Mouse (Mus musculus) lung, embryonic 14.5 days (tissue): ENCODE data around the gene Sdhd. TPM values are rescaled to one million over a fixed set of nuclear protein-coding genes. Genes with fewer than 3 reads are reported as not detected.

ENCODE experiments used
- ATAC-seq: fragments of 200-750 bp; cut with Nextera tagmentation; 2 replicates; pipeline ENCODE4 v1.8.0; 2017; ENCODE audit warnings: mild to moderate bottlenecking, moderate TSS enrichment, moderate library complexity; ENCODE audit not compliant: insufficient read depth
- DNase-seq: peaks from one replicate; pipeline ENCODE4 v3.0.0-alpha.2; 2015
- H3K27ac ChIP-seq: fragments of 300-500 bp; sonication (generic); 2 replicates; pipeline ENCODE4 v1.5.1; 2014; ENCODE audit warnings: low read depth, mild to moderate bottlenecking, moderate library complexity
- H3K27me3 ChIP-seq: fragments of 300-500 bp; sonication (generic); 2 replicates; pipeline ENCODE4 v1.6.1; 2014; ENCODE audit warnings: low read length, control low read depth; ENCODE audit not compliant: insufficient read depth
- H3K36me3 ChIP-seq: fragments of 300-500 bp; sonication (generic); 2 replicates; pipeline ENCODE4 v1.6.1; 2014; ENCODE audit warnings: control low read depth; ENCODE audit not compliant: insufficient read depth
- H3K4me1 ChIP-seq: fragments of 300-500 bp; sonication (generic); 2 replicates; pipeline ENCODE4 v1.6.1; 2014; ENCODE audit warnings: antibody characterized with exemption, control low read depth; ENCODE audit not compliant: insufficient read depth
- H3K4me2 ChIP-seq: fragments of 300-500 bp; sonication (generic); 2 replicates; pipeline ENCODE4 v1.6.1; 2014; ENCODE audit warnings: mild to moderate bottlenecking
- H3K4me3 ChIP-seq: fragments of 300-500 bp; sonication (generic); 2 replicates; pipeline ENCODE4 v1.5.1; 2014; ENCODE audit warnings: low read depth, low read length
- H3K9ac ChIP-seq: fragments of 300-500 bp; sonication (generic); 2 replicates; pipeline ENCODE4 v1.6.1; 2014
- H3K9me3 ChIP-seq: fragments of 300-500 bp; sonication (generic); 2 replicates; pipeline ENCODE4 v1.6.1; 2016; ENCODE audit warnings: low read depth, low read length, control low read depth
- CTCF ChIP-seq: IDR thresholded peaks from 2 replicates; pipeline ENCODE4 v1.5.1; 2016; ENCODE audit warnings: antibody characterized with exemption, low read depth
- whole genome bisulfite sequencing: fragments of 180-500 bp; shearing (Covaris S2); extraction: QIAGEN DNeasy Blood & Tissue Kit; methylation state at CpG from one replicate; pipeline ENCODE4 v1.1.7; 2014; 5-methylcytosine and 5-hydroxymethylcytosine counted together
- polyA plus RNA-seq: library from polyadenylated mRNA; unstranded; fragments of >200 nt; fragmentation: Nextera tagmentation; extraction: Ambion mirVana; gene quantifications from 2 replicates; pipeline ENCODE4 v1.2.1, GENCODE M21; 2014

Sdhd gene
- polyA plus RNA-seq, 1 experiment from 2014 or later, result 288 TPM

- Histone ChIP-seq H3K9ac (no peak overlapping the region), H3K27ac (no peak overlapping the region), H3K4me2 (peak overlapping the region; percentile 81), H3K36me3 (peaks cover 25% of the 10 kb centered on the region), H3K4me3 (peak overlapping the region; percentile 96), H3K9me3 (no peaks in the 10 kb centered on the region), H3K4me1 (no peaks in the 10 kb centered on the region), H3K27me3 (no peaks in the 10 kb centered on the region)
- DNase-seq, result no peak
- WGBS, result 61% methylated on average over 9 of the region's 9 CpGs
- no peak for ATAC-seq
- TF ChIP-seq CTCF, result no peak
Observed at GRCm38 (mm10) chr9:50617794-50618330, 14.2 kb upstream of the Sdhd start.

GRCm38 (mm10) chr9:50616766-50617603 is 13.4 kb upstream of the Sdhd start, which contains the start of the genes Pih1d2 and Nkapd1:
Pih1d2 (plus strand) TSS chr9:50617321.
Nkapd1 (minus strand) TSS chr9:50617464.
- WGBS, result under 1% methylated on average over 81 of the region's 81 CpGs

GRCm38 (mm10) chr9:50616161-50616560 is 12.5 kb upstream of the Sdhd start:
- DNase-seq (no peak), ATAC-seq (no peak)
- Histone ChIP-seq H3K27ac (no peak overlapping the region), H3K4me2 (peak overlapping the region; percentile 81), H3K36me3 (peaks cover 40% of the 10 kb centered on the region), H3K9me3 (no peaks in the 10 kb centered on the region), H3K4me3 (peak overlapping the region; percentile 96), H3K27me3 (no peaks in the 10 kb centered on the region), H3K9ac (peak overlapping the region; percentile 94), H3K4me1 (no peaks in the 10 kb centered on the region)
- 36% methylated on average over 11 of the region's 11 CpGs for WGBS
- no peak for TF ChIP-seq CTCF

More at GRCm38 (mm10) chr9:50616766-50617603, 13.4 kb upstream of the Sdhd start, which contains the start of the genes Pih1d2 and Nkapd1:
- H3K9me3 ChIP-seq, result no peaks in the 10 kb centered on the region
- H3K4me3 ChIP-seq, result peak within 1 kb of the TSS; percentile 96
- H3K4me1 ChIP-seq, result no peaks in the 10 kb centered on the region
- peak within 1 kb of the TSS; percentile 96 for H3K27ac ChIP-seq
- H3K27me3 ChIP-seq, result no peaks in the 10 kb centered on the region
- H3K9ac ChIP-seq, result peak within 1 kb of the TSS; percentile 94
- ATAC-seq (peak; percentile 96), DNase-seq (peak; percentile 97)
- peak within 1 kb of the TSS; percentile 81 for H3K4me2 ChIP-seq
- H3K36me3 ChIP-seq, result peaks cover 34% of the 10 kb centered on the region
- peak; percentile 12; the same call in 1 of the 2 replicates for TF ChIP-seq CTCF

GRCm38 (mm10) chr9:50612115-50612514 is 8.5 kb upstream of the Sdhd start:
- no peak for TF ChIP-seq CTCF
- Histone ChIP-seq H3K4me1 (no peaks in the 10 kb centered on the region), H3K36me3 (peaks cover 77% of the 10 kb centered on the region), H3K4me2 (no peak overlapping the region), H3K9ac (no peak overlapping the region), H3K27me3 (no peaks in the 10 kb centered on the region), H3K9me3 (no peaks in the 10 kb centered on the region), H3K27ac (no peak overlapping the region), H3K4me3 (no peak overlapping the region)
- WGBS, result 85% methylated on average over 4 of the region's 4 CpGs
- ATAC-seq (no peak), DNase-seq (no peak)

GRCm38 (mm10) chr9:50604338-50604737 is 726 bp upstream of the Sdhd start:
- WGBS, result under 1% methylated on average over 6 of the region's 6 CpGs
- ATAC-seq, result no peak
- H3K36me3 ChIP-seq, result peaks cover 55% of the 10 kb centered on the region

GRCm38 (mm10) chr9:50603998-50604324 is 349 bp upstream of the Sdhd start:
- under 1% methylated on average over 24 of the region's 24 CpGs for WGBS
- peaks cover 56% of the 10 kb centered on the region for H3K36me3 ChIP-seq
- no peaks in the 10 kb centered on the region for H3K9me3 ChIP-seq
- peak overlapping the region; percentile 71 for H3K9ac ChIP-seq
- H3K4me1 ChIP-seq, result peaks cover 12% of the 10 kb centered on the region; the same call in 1 of the 2 replicates
- ATAC-seq, result peak; percentile 90
- DNase-seq, result no peak
- H3K27me3 ChIP-seq, result no peaks in the 10 kb centered on the region
- H3K4me2 ChIP-seq, result peak overlapping the region; percentile 88
- peak overlapping the region; percentile 90 for H3K4me3 ChIP-seq
- TF ChIP-seq CTCF, result peak; percentile 52
- H3K27ac ChIP-seq, result peak overlapping the region; percentile 65

More at GRCm38 (mm10) chr9:50604338-50604737, 726 bp upstream of the Sdhd start:
- peak overlapping the region; percentile 90 for H3K4me3 ChIP-seq
- H3K4me2 ChIP-seq, result peak overlapping the region; percentile 88
- no peak for TF ChIP-seq CTCF
- no peaks in the 10 kb centered on the region for H3K9me3 ChIP-seq
- peak overlapping the region; percentile 65 for H3K27ac ChIP-seq
- peaks cover 12% of the 10 kb centered on the region; the same call in 1 of the 2 replicates for H3K4me1 ChIP-seq
- H3K27me3 ChIP-seq, result no peaks in the 10 kb centered on the region
- H3K9ac ChIP-seq, result peak overlapping the region; percentile 71
- peak; percentile 1 for DNase-seq
